Mouse (Mus musculus) hindlimb bud, embryonic 11.5 days (tissue): ENCODE measurements around the gene Usp17le.
"Not testable (repeated sequence)": the region's sequence is repeated elsewhere in the genome, so short reads cannot be mapped to it uniquely, and the experiment has no call there.

Experiments used
- DNase-seq: peaks from one replicate; pipeline ENCODE4 v3.0.0-alpha.2; 2012; ENCODE audit warnings: low read depth, low spot score; ENCODE audit errors: extremely low spot score

Gene Usp17le

DNA sequence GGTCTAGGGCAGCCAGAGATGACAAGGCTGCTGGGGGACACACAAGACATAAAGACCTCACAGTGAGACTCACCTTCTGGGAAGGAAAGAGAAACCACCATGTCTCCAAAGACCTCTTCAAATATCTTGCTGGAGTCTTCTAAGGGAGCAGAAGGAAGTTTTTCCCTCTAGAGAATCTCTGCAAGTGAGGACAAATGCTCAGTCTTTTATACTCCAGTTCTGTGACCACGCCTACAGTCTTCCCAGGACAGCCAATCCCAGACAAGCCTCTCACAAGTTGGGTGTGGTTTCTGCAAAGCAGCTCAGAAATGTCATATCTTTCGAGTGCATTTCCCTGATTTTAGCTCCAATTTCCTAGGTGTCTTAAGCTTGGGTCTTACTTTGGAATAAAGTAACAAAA is at the start of gene Usp17le:
Gene Usp17le, minus strand, starts transcription at position 101 of the 400 bp plus-strand sequence.
- not testable (repeated sequence) for DNase-seq

DNA sequence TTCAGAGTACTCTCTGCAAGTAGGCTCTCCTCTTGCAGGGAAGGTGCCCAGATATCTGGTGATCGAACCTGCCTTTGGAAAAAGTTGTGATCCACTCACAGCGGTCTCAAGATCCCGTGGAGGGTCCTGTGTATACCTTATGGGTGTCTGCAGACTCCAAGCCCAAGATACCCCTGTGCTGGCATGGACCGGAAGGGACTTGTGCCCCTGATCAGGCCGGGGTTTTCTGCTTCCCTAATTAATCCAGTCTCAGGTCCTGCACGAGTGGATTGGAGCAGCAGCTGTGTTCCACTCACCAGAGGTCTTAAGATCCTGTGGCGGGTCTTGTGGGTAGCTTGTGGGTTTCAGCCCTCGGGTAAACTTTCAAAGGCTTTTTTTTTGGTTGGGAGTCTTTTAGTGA is 33.1 kb upstream of the Usp17le start:
- not testable (repeated sequence) for DNase-seq

DNA sequence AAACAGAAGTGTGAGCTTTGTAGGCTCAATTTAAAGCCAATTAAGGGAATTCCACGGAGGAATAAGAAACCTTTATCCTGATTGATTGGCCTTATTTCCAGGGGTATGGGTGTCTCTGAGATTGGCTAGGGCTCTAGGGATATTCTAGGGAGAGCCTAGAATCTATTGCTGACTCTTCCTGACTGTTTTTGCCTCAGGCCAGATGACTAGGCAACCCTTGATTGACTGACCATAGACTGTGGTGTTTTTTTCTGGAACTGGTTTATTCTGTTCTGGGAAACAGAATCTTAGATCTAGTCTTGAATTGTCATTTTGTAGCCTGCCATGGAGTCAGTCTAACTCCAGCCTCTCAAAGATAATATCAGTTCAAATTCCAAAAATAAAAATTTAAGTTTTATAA is 13.5 kb upstream of the Usp17le start:
- DNase-seq = no peak
